Mouse (Mus musculus): ENCODE measurements around the gene Sccpdh.

GRCm38 (mm10) chr1:179632746-179633413 lies 35.1 kb upstream of the Sccpdh start:
- TF ChIP-seq POLR2A (IDR thresholded peaks at IDR 0.05; ENCODE audit: insufficient read length, low read depth) = no peak
- TF ChIP-seq MAX (IDR thresholded peaks at IDR 0.05; ENCODE audit: low read depth) = no peak
- no peak for TF ChIP-seq USF1 (IDR thresholded peaks at IDR 0.05; ENCODE audit: low read depth)
- no peak for TF ChIP-seq TCF12 (IDR thresholded peaks at IDR 0.05; ENCODE audit: insufficient read depth, poor library complexity, severe bottlenecking)
- TF ChIP-seq REST (IDR thresholded peaks at IDR 0.05; ENCODE audit: insufficient read depth, insufficient read length) = no peak
- TF ChIP-seq TCF3 (IDR thresholded peaks at IDR 0.05; ENCODE audit: insufficient read length, low read depth) = no peak
- no peak for TF ChIP-seq MYOG (IDR thresholded peaks at IDR 0.05; ENCODE audit: control insufficient read depth in 1 of 3, insufficient read depth in 1 of 3, insufficient read length in 2 of 3, low read depth in 2 of 3)
- TF ChIP-seq E2F4 (IDR thresholded peaks at IDR 0.05; ENCODE audit: insufficient read depth) = no peak
- no peak for TF ChIP-seq CEBPB (IDR thresholded peaks at IDR 0.05; ENCODE audit: insufficient read depth, poor library complexity, severe bottlenecking)
- TF ChIP-seq POLR2AphosphoS2 (IDR thresholded peaks at IDR 0.05; ENCODE audit: insufficient read length, low read depth) = no peak
- TF ChIP-seq MYOD1 (IDR thresholded peaks at IDR 0.05; ENCODE audit: control insufficient read depth in 1 of 3, insufficient read length in 2 of 3, low read depth in 2 of 3) = no peak
- no peak for TF ChIP-seq SRF (IDR thresholded peaks at IDR 0.05; ENCODE audit: control insufficient read depth, insufficient read length, low read depth)

Measured in myocyte (in vitro differentiated cells).